Comparison of ENCODE assay signal across 20 mouse cellular contexts in the genomic region with DNA sequence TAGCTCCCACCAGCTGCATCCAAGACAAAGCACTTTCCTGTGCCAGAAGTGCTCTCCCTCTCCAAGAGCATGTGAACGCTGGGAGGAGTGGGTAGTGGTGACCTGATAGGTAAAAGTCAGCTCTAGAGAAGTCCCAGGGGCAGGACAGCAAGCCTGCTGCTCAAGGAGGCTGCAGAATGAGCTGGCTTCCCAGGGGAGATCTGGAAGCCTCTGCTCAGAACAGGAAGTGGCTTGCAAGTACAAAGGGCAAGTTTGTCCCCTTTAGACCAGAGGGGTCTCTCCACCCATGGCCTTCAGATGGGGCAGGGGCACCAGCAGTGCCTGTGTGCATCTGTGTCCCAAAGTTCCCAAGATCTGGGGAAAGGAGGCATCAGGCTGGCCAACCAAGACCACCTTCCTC. TPM values are rescaled to one million over a fixed set of nuclear protein-coding genes. Genes with fewer than 3 reads are reported as not detected.
DNase-seq lines count a peak whose midpoint lies in the region; ATAC-seq and TF ChIP-seq lines count a peak whose summit lies in the region.
"Had no signal": no experiment of that assay in that cellular context is flagged by ENCODE, and none has a peak within 500 bp of the region (broad histone marks: within the 10 kb centered on the region; RNA-seq: fewer than 3 reads in every experiment).

No protein-coding gene starts in this region.

- intact Hi-C loops in heart, adult 2 months (cut with DNase I): loop anchor here (10.0 kb wide), 1 partner anchor 535 kb away; a partner anchor contains a TSS

- H3K4me3 ChIP-seq in heart, adult 2 months: no peak overlapping the region
- H3K4me3 ChIP-seq in midbrain, embryonic 13.5 days (replicated peaks): no peak overlapping the region
- H3K4me3 ChIP-seq in midbrain, embryonic 16.5 days (ENCODE audit: low read depth, low read length): no peak overlapping the region
- H3K4me3 ChIP-seq: liver, embryonic 15.5 days; midbrain, embryonic 10.5 days; neural tube, embryonic 13.5 days had no signal

- H3K36me3 ChIP-seq in heart, adult 2 months (ENCODE audit: control insufficient read depth, insufficient read depth, low read length): no peaks in the 10 kb centered on the region; the same call in 1 of the 2 replicates
- 0 out of 2 replicates have a peak, but pooled peaks cover 1% of the 10 kb centered on the region for H3K36me3 ChIP-seq in midbrain, embryonic 13.5 days
- no peaks in the 10 kb centered on the region for H3K36me3 ChIP-seq in midbrain, embryonic 16.5 days (ENCODE audit: control insufficient read depth, insufficient read depth, low read length)
- H3K36me3 ChIP-seq: G1E; liver, embryonic 15.5 days; midbrain, embryonic 10.5 days; neural tube, embryonic 13.5 days had no signal

- 0 out of 2 replicates have a peak, but pooled peaks cover 2% of the 10 kb centered on the region for H3K79me2 ChIP-seq in heart, adult 2 months (replicated peaks; ENCODE audit: control insufficient read depth, insufficient read depth, low read length)

- no peak for ATAC-seq in midbrain, embryonic 13.5 days
- ATAC-seq in midbrain, embryonic 16.5 days: no peak
- ATAC-seq: hindbrain, postnatal 0 days had no signal

- H3K4me1 ChIP-seq in heart, adult 2 months (ENCODE audit: control insufficient read depth, insufficient read depth, low read length): peaks cover 24% of the 10 kb centered on the region
- H3K4me1 ChIP-seq in midbrain, embryonic 13.5 days (replicated peaks): peaks cover 34% of the 10 kb centered on the region
- peaks cover 27% of the 10 kb centered on the region for H3K4me1 ChIP-seq in midbrain, embryonic 16.5 days (ENCODE audit: control insufficient read depth, insufficient read depth, low read length)

- TF ChIP-seq EP300 in heart, adult 2 months (IDR thresholded peaks at IDR 0.05; ENCODE audit: insufficient read depth, low read depth, low read length): no peak

- TF ChIP-seq POLR2A in heart, adult 2 months (IDR thresholded peaks at IDR 0.05; ENCODE audit: insufficient read depth, low read depth, low read length): no peak

- H3K9me3 ChIP-seq in midbrain, embryonic 13.5 days: no peaks in the 10 kb centered on the region
- H3K9me3 ChIP-seq in midbrain, embryonic 16.5 days (replicated peaks; ENCODE audit: control insufficient read depth, low read length, poor library complexity, severe bottlenecking): no peaks in the 10 kb centered on the region
- H3K9me3 ChIP-seq: embryonic facial prominence, embryonic 13.5 days; G1E; limb, embryonic 13.5 days; liver, embryonic 15.5 days; midbrain, embryonic 10.5 days; neural tube, embryonic 13.5 days had no signal

- H3K9ac ChIP-seq in heart, adult 2 months (ENCODE audit: low read depth, low read length): no peak overlapping the region
- 0 out of 2 replicates have a peak overlapping the region, but pooled peaks have one; percentile 16 for H3K9ac ChIP-seq in midbrain, embryonic 13.5 days (replicated peaks)
- H3K9ac ChIP-seq in midbrain, embryonic 16.5 days (ENCODE audit: low read depth, low read length): no peak overlapping the region
- H3K9ac ChIP-seq: limb, embryonic 13.5 days; liver, embryonic 15.5 days had no signal

- 33% methylated on average over 1 of the region's 1 CpGs for WGBS in heart, adult 2 months
- WGBS in midbrain, embryonic 13.5 days: 41% methylated on average over 1 of the region's 1 CpGs
- 67% methylated on average over 1 of the region's 1 CpGs for WGBS in midbrain, embryonic 16.5 days

- DNase-seq in heart, adult 2 months: no peak
- DNase-seq in heart, postnatal 4 days: no peak
- peak; percentile 53 for DNase-seq in MN1 (ENCODE audit: low spot score)
- DNase-seq in induced T-regulatory cell, adult 2 months (ENCODE audit: low read depth): peak; percentile 17
- no peak for DNase-seq in right cerebral cortex, postnatal 10 days (ENCODE audit: low spot score in 2 of 2)
- DNase-seq: cerebellum, adult 18-20 months; gastrocnemius, postnatal 10 days; kidney, adult 18-20 months; kidney, postnatal 14 days; right cerebral cortex, postnatal 4 days had no signal

- peak overlapping the region; percentile 89 for H3K27ac ChIP-seq in heart, adult 2 months
- H3K27ac ChIP-seq in midbrain, embryonic 13.5 days: no peak overlapping the region
- H3K27ac ChIP-seq in midbrain, embryonic 16.5 days (ENCODE audit: low read length): no peak overlapping the region
- H3K27ac ChIP-seq: embryonic facial prominence, embryonic 13.5 days; limb, embryonic 13.5 days; liver, embryonic 15.5 days; midbrain, embryonic 10.5 days; neural tube, embryonic 13.5 days had no signal

- TF ChIP-seq CTCF in heart, adult 2 months (IDR thresholded peaks at IDR 0.05): no peak

- no peak overlapping the region for H3K4me2 ChIP-seq in midbrain, embryonic 13.5 days (replicated peaks)
- no peak overlapping the region for H3K4me2 ChIP-seq in midbrain, embryonic 16.5 days (ENCODE audit: low read length)
- H3K4me2 ChIP-seq: liver, embryonic 15.5 days had no signal

- H3K27me3 ChIP-seq in heart, adult 2 months (ENCODE audit: control insufficient read depth, insufficient read depth, low read length): no peaks in the 10 kb centered on the region
- peaks cover 9% of the 10 kb centered on the region for H3K27me3 ChIP-seq in midbrain, embryonic 13.5 days
- H3K27me3 ChIP-seq in midbrain, embryonic 16.5 days (ENCODE audit: control insufficient read depth, insufficient read depth, low read depth, low read length): no peaks in the 10 kb centered on the region
- H3K27me3 ChIP-seq: embryonic facial prominence, embryonic 13.5 days; limb, embryonic 13.5 days; liver, embryonic 15.5 days; neural tube, embryonic 13.5 days had no signal

RNA-seq across cellular contexts. Expression of a gene that starts 2.0 kb away (rescaled TPM):
- total RNA-seq in heart, adult 2 months (2021): 10 to 100 TPM; 63.3 to 71.4 TPM
- polyA plus RNA-seq in heart, adult 2 months (2012; rRNA removed): 78.1 and 89.8 TPM in 2 replicates
- total RNA-seq in heart, postnatal 4 days (2021): 10 to 100 TPM; 60.7 to 66.5 TPM
- 32.8 and 34.9 TPM in 2 replicates for polyA plus RNA-seq in midbrain, embryonic 13.5 days (2015; fragmentation: Nextera tagmentation; extraction: Ambion mirVana)
- 32.0 and 33.9 TPM in 2 replicates for polyA plus RNA-seq in midbrain, embryonic 16.5 days (2015; fragmentation: Nextera tagmentation; extraction: Ambion mirVana)

RNA-seq across cellular contexts. Expression of a gene that starts 20.2 kb away (rescaled TPM):
- total RNA-seq in heart, adult 2 months (2021): 1 to 10 TPM; 3.2 to 4.8 TPM
- polyA plus RNA-seq in heart, adult 2 months (2012; rRNA removed): 0.92 and 1.8 TPM in 2 replicates
- 10 to 100 TPM; 11.5 to 12.5 TPM for total RNA-seq in heart, postnatal 4 days (2021)
- 21.9 and 24.5 TPM in 2 replicates for polyA plus RNA-seq in midbrain, embryonic 13.5 days (2015; fragmentation: Nextera tagmentation; extraction: Ambion mirVana)
- 10.5 and 14.4 TPM in 2 replicates for polyA plus RNA-seq in midbrain, embryonic 16.5 days (2015; fragmentation: Nextera tagmentation; extraction: Ambion mirVana)

RNA-seq across cellular contexts. Expression of a gene that starts 20.3 kb away (rescaled TPM):
- total RNA-seq in heart, adult 2 months (2021): 1 to 10 TPM; 7.0 TPM
- polyA plus RNA-seq in heart, adult 2 months (2012; rRNA removed): 3.4 and 4.3 TPM in 2 replicates
- total RNA-seq in heart, postnatal 4 days (2021): under 1 TPM; 0.47 to 0.52 TPM
- 0.66 and 0.89 TPM in 2 replicates for polyA plus RNA-seq in midbrain, embryonic 13.5 days (2015; fragmentation: Nextera tagmentation; extraction: Ambion mirVana)
- 0.18 and 0.26 TPM in 2 replicates for polyA plus RNA-seq in midbrain, embryonic 16.5 days (2015; fragmentation: Nextera tagmentation; extraction: Ambion mirVana)
- total RNA-seq: hematopoietic stem cell, adult 5-6 weeks had no signal
- polyA plus RNA-seq: G1E had no signal

Comparison
In these comparisons a context has a peak if more than half of its experiments do, and no peak if none do; other contexts are left out.
1. DNase-seq: peak in MN1 (single experiment) and induced T-regulatory cell, adult 2 months (single experiment); none in heart, adult 2 months (0 of 2), heart, postnatal 4 days (single experiment) and right cerebral cortex, postnatal 10 days (0 of 2).